Mouse (Mus musculus): Measurements from ENCODE around the gene Cdh23.

The Cdh23 gene

GRCm38 (mm10) chr10:60708837-60709236, 12.5 kb upstream of the Cdh23 start:
- DNase-seq (ENCODE audit: low read depth, low spot score) = no peak

GRCm38 (mm10) chr10:60706268-60706667, 10.0 kb upstream of the Cdh23 start:
- no peak for DNase-seq (ENCODE audit: low read depth, low spot score)

- no peak for DNase-seq (ENCODE audit: low read depth, low spot score)
These were observed 8.8 kb upstream of the Cdh23 start for GRCm38 (mm10) chr10:60705134-60705533.

- no peak for DNase-seq (ENCODE audit: low read depth, low spot score)
These were observed 1.5 kb upstream of the Cdh23 start for GRCm38 (mm10) chr10:60697775-60698174.

GRCm38 (mm10) chr10:60696975-60697374, 685 bp upstream of the Cdh23 start:
- peak; percentile 71 for DNase-seq (ENCODE audit: low read depth, low spot score)

GRCm38 (mm10) chr10:60691671-60692390, 4.5 kb downstream of the Cdh23 start:
- DNase-seq (ENCODE audit: low read depth, low spot score) = no peak

- DNase-seq (ENCODE audit: low read depth, low spot score) = no peak
These were observed 5.3 kb downstream of the Cdh23 start for GRCm38 (mm10) chr10:60690960-60691359.

GRCm38 (mm10) chr10:60689396-60689795, 6.9 kb downstream of the Cdh23 start:
- DNase-seq (ENCODE audit: low read depth, low spot score) = no peak

- DNase-seq (ENCODE audit: low read depth, low spot score) = peak; percentile 48
These were observed 9.1 kb downstream of the Cdh23 start for GRCm38 (mm10) chr10:60687011-60687776.

- DNase-seq (ENCODE audit: low read depth, low spot score) = no peak
These were observed 9.7 kb downstream of the Cdh23 start for GRCm38 (mm10) chr10:60686641-60686975.

- no peak for DNase-seq (ENCODE audit: low read depth, low spot score)
These were observed 10.3 kb downstream of the Cdh23 start for GRCm38 (mm10) chr10:60685764-60686640.

- no peak for DNase-seq (ENCODE audit: low read depth, low spot score)
These were observed 17.4 kb downstream of the Cdh23 start for GRCm38 (mm10) chr10:60678926-60679325.

- no peak for DNase-seq (ENCODE audit: low read depth, low spot score)
These were observed 19.0 kb downstream of the Cdh23 start for GRCm38 (mm10) chr10:60677319-60677718.

GRCm38 (mm10) chr10:60670166-60670565, 26.1 kb downstream of the Cdh23 start:
- no peak for DNase-seq (ENCODE audit: low read depth, low spot score)

- no peak for DNase-seq (ENCODE audit: low read depth, low spot score)
These were observed 27.7 kb downstream of the Cdh23 start for GRCm38 (mm10) chr10:60668591-60668990.

- no peak for DNase-seq (ENCODE audit: low read depth, low spot score)
These were observed 35.3 kb downstream of the Cdh23 start for GRCm38 (mm10) chr10:60660986-60661385.

- DNase-seq (ENCODE audit: low read depth, low spot score) = peak; percentile 9
These were observed 36.8 kb downstream of the Cdh23 start for GRCm38 (mm10) chr10:60659450-60660020.

GRCm38 (mm10) chr10:60658176-60658575, 38.1 kb downstream of the Cdh23 start:
- no peak for DNase-seq (ENCODE audit: low read depth, low spot score)

- no peak for DNase-seq (ENCODE audit: low read depth, low spot score)
These were observed 42.6 kb downstream of the Cdh23 start for GRCm38 (mm10) chr10:60653675-60654074.

- DNase-seq (ENCODE audit: low read depth, low spot score) = no peak
These were observed 43.2 kb downstream of the Cdh23 start for GRCm38 (mm10) chr10:60653106-60653505.

- DNase-seq (ENCODE audit: low read depth, low spot score) = no peak
These were observed 52.1 kb downstream of the Cdh23 start for GRCm38 (mm10) chr10:60644079-60644641.
